Mouse (Mus musculus): ENCODE data around the gene Afap1l2. TPM values are rescaled to one million over a fixed set of nuclear protein-coding genes. Genes with fewer than 3 reads are reported as not detected.

Gene Afap1l2
- polyA plus RNA-seq, 1 experiment from 2014 or later = 8.2 TPM

- Histone ChIP-seq H3K4me1 (ENCODE audit: control insufficient read depth, insufficient read depth, low read length) (no peaks in the 10 kb centered on the region), H3K9me3 (ENCODE audit: control insufficient read depth, low read length) (no peaks in the 10 kb centered on the region), H3K9ac (replicated peaks; ENCODE audit: low read depth, low read length) (no peak overlapping the region), H3K4me2 (ENCODE audit: low read depth, low read length) (no peak overlapping the region), H3K36me3 (ENCODE audit: control insufficient read depth, insufficient read depth, low read length) (no peaks in the 10 kb centered on the region), H3K4me3 (ENCODE audit: low read depth, low read length) (no peak overlapping the region), H3K27ac (ENCODE audit: low read depth, low read length) (no peak overlapping the region), H3K27me3 (ENCODE audit: control insufficient read depth, insufficient read depth, low read length) (no peaks in the 10 kb centered on the region)
- ATAC-seq (ENCODE audit: low read depth) = no peak
- WGBS = 76% methylated on average over 4 of the region's 4 CpGs
These were observed 33.9 kb downstream of the Afap1l2 start for GRCm38 (mm10) chr19:56974159-56974558.

GRCm38 (mm10) chr19:56972768-56973167 lies 35.3 kb downstream of the Afap1l2 start:
- Histone ChIP-seq H3K27me3 (ENCODE audit: control insufficient read depth, insufficient read depth, low read length) (no peaks in the 10 kb centered on the region), H3K4me3 (ENCODE audit: low read depth, low read length) (no peak overlapping the region), H3K36me3 (ENCODE audit: control insufficient read depth, insufficient read depth, low read length) (no peaks in the 10 kb centered on the region), H3K4me1 (ENCODE audit: control insufficient read depth, insufficient read depth, low read length) (no peaks in the 10 kb centered on the region), H3K4me2 (ENCODE audit: low read depth, low read length) (no peak overlapping the region), H3K27ac (ENCODE audit: low read depth, low read length) (no peak overlapping the region), H3K9me3 (ENCODE audit: control insufficient read depth, low read length) (no peaks in the 10 kb centered on the region), H3K9ac (replicated peaks; ENCODE audit: low read depth, low read length) (no peak overlapping the region)
- ATAC-seq (ENCODE audit: low read depth) = no peak
- 86% methylated on average over 2 of the region's 2 CpGs for WGBS

DNA sequence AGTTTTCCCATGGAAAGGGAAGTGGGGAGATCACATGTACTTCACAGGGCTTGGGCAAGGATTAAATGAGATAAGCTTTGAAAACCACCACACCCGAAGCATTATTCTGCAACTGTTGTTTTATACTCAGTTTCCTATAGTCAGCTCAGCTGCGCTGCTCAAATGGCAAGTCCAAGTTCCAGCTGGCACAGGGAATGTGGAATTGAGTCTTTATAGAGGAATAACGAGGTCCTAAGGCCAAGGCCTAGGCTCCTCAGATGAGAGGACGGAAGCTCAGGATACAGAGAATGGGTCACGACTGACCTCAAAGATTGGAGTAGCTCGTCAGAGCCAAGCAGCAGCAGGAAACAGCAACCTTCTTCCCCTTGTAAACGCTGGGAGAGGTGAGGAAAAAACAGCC lies 36.7 kb downstream of the Afap1l2 start:
- WGBS = 86% methylated on average over 7 of the region's 7 CpGs
- Histone ChIP-seq H3K36me3 (ENCODE audit: control insufficient read depth, insufficient read depth, low read length) (no peaks in the 10 kb centered on the region), H3K9me3 (ENCODE audit: control insufficient read depth, low read length) (no peaks in the 10 kb centered on the region), H3K4me2 (ENCODE audit: low read depth, low read length) (no peak overlapping the region), H3K4me3 (ENCODE audit: low read depth, low read length) (no peak overlapping the region), H3K9ac (replicated peaks; ENCODE audit: low read depth, low read length) (no peak overlapping the region), H3K4me1 (ENCODE audit: control insufficient read depth, insufficient read depth, low read length) (no peaks in the 10 kb centered on the region), H3K27ac (ENCODE audit: low read depth, low read length) (no peak overlapping the region), H3K27me3 (ENCODE audit: control insufficient read depth, insufficient read depth, low read length) (no peaks in the 10 kb centered on the region)
- ATAC-seq (ENCODE audit: low read depth) = no peak

DNA sequence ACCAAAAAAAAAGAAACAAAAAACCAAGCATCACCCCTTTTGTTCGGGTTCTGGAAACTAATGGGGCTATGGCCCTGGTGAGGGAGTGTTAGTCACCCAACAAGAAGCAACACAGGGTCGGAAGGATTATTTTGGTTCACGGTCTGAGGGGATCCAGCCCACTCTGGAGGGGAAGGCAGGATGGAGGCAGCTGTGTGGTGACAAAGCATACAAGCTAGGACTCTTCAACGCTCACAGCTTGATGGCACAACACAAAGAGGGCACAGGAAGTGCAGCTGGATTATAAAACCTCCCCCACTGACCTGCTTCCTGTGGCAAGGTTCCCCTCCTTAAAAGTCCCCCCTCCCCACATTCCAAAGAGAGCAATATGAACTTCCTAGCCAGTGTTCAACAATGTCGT lies 44.2 kb downstream of the Afap1l2 start:
- no peak overlapping the region for H3K4me2 ChIP-seq (ENCODE audit: low read depth, low read length)
- no peak for ATAC-seq (ENCODE audit: low read depth)
- H3K9me3 ChIP-seq (ENCODE audit: control insufficient read depth, low read length) = no peaks in the 10 kb centered on the region
- no peak overlapping the region for H3K27ac ChIP-seq (ENCODE audit: low read depth, low read length)
- H3K9ac ChIP-seq (replicated peaks; ENCODE audit: low read depth, low read length) = no peak overlapping the region
- H3K4me1 ChIP-seq (ENCODE audit: control insufficient read depth, insufficient read depth, low read length) = no peaks in the 10 kb centered on the region
- no peak overlapping the region for H3K4me3 ChIP-seq (ENCODE audit: low read depth, low read length)
- no peaks in the 10 kb centered on the region for H3K27me3 ChIP-seq (ENCODE audit: control insufficient read depth, insufficient read depth, low read length)
- 57% methylated on average over 5 of the region's 5 CpGs for WGBS
- H3K36me3 ChIP-seq (ENCODE audit: control insufficient read depth, insufficient read depth, low read length) = no peaks in the 10 kb centered on the region

- 78% methylated on average over 3 of the region's 3 CpGs for whole genome bisulfite sequencing
- H3K4me3 ChIP-seq (ENCODE audit: low read depth, low read length) = no peak overlapping the region
- H3K9ac ChIP-seq (replicated peaks; ENCODE audit: low read depth, low read length) = no peak overlapping the region
- H3K9me3 ChIP-seq (ENCODE audit: control insufficient read depth, low read length) = no peaks in the 10 kb centered on the region
- H3K27me3 ChIP-seq (ENCODE audit: control insufficient read depth, insufficient read depth, low read length) = no peaks in the 10 kb centered on the region
- H3K36me3 ChIP-seq (ENCODE audit: control insufficient read depth, insufficient read depth, low read length) = no peaks in the 10 kb centered on the region
- H3K4me1 ChIP-seq (ENCODE audit: control insufficient read depth, insufficient read depth, low read length) = no peaks in the 10 kb centered on the region
- H3K4me2 ChIP-seq (ENCODE audit: low read depth, low read length) = no peak overlapping the region
- ATAC-seq (ENCODE audit: low read depth) = no peak
- H3K27ac ChIP-seq (ENCODE audit: low read depth, low read length) = no peak overlapping the region
These were observed 48.4 kb downstream of the Afap1l2 start for GRCm38 (mm10) chr19:56959601-56960000.

DNA sequence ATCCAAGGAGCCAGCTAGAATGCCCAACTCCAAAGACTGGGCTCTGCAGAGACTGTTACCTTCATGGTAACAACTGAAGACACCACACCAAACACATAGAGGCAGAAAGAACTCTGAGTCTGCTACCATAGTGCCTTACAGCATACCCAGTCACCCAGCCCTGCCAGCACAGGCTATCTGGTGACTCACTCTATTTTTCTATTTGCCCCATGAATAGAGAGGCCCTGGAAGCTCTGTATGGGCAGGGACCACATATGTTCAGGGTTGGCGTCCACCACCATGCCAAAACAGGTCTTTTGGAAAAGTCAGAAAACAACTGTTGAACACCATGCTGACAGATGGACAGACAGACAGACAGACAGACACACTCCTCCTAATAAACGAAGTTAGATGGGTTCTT lies 49.0 kb downstream of the Afap1l2 start:
- no peaks in the 10 kb centered on the region for H3K36me3 ChIP-seq (ENCODE audit: control insufficient read depth, insufficient read depth, low read length)
- H3K9ac ChIP-seq (replicated peaks; ENCODE audit: low read depth, low read length) = no peak overlapping the region
- no peaks in the 10 kb centered on the region for H3K9me3 ChIP-seq (ENCODE audit: control insufficient read depth, low read length)
- 83% methylated on average over 2 of the region's 2 CpGs for WGBS
- H3K4me1 ChIP-seq (ENCODE audit: control insufficient read depth, insufficient read depth, low read length) = no peaks in the 10 kb centered on the region
- no peak overlapping the region for H3K4me2 ChIP-seq (ENCODE audit: low read depth, low read length)
- no peaks in the 10 kb centered on the region for H3K27me3 ChIP-seq (ENCODE audit: control insufficient read depth, insufficient read depth, low read length)
- ATAC-seq (ENCODE audit: low read depth) = no peak
- H3K4me3 ChIP-seq (ENCODE audit: low read depth, low read length) = no peak overlapping the region
- H3K27ac ChIP-seq (ENCODE audit: low read depth, low read length) = no peak overlapping the region

- 69% methylated on average over 6 of the region's 6 CpGs for WGBS
- Histone ChIP-seq H3K4me2 (ENCODE audit: low read depth, low read length) (no peak overlapping the region), H3K36me3 (ENCODE audit: control insufficient read depth, insufficient read depth, low read length) (no peaks in the 10 kb centered on the region), H3K4me1 (ENCODE audit: control insufficient read depth, insufficient read depth, low read length) (no peaks in the 10 kb centered on the region), H3K27me3 (ENCODE audit: control insufficient read depth, insufficient read depth, low read length) (no peaks in the 10 kb centered on the region), H3K9ac (replicated peaks; ENCODE audit: low read depth, low read length) (no peak overlapping the region), H3K9me3 (ENCODE audit: control insufficient read depth, low read length) (no peaks in the 10 kb centered on the region), H3K27ac (ENCODE audit: low read depth, low read length) (no peak overlapping the region), H3K4me3 (ENCODE audit: low read depth, low read length) (no peak overlapping the region)
- no peak for ATAC-seq (ENCODE audit: low read depth)
These were observed 49.4 kb downstream of the Afap1l2 start for GRCm38 (mm10) chr19:56958582-56959021.

DNA sequence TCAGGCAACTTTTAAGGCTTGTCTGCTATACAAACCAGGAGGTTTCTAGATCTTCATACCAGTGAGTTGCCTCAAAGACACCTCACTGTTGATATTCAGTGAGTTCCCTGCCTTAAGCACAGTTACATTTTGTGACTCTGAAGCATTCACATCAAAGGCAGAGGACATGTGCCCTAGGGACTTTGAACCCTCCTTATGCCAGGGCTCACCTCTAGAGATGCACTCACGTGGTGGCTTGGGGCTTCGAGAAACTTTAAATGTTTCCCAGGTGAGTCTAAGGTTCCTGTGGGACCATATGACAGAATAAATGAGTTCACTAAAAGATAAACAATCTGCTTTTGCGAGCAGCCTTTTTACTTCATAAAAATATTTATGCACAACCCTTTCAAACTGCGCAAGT lies 50.0 kb downstream of the Afap1l2 start:
- WGBS = 82% methylated on average over 4 of the region's 4 CpGs
- Histone ChIP-seq H3K4me3 (ENCODE audit: low read depth, low read length) (no peak overlapping the region), H3K9ac (replicated peaks; ENCODE audit: low read depth, low read length) (no peak overlapping the region), H3K36me3 (ENCODE audit: control insufficient read depth, insufficient read depth, low read length) (no peaks in the 10 kb centered on the region), H3K27me3 (ENCODE audit: control insufficient read depth, insufficient read depth, low read length) (no peaks in the 10 kb centered on the region), H3K4me2 (ENCODE audit: low read depth, low read length) (no peak overlapping the region), H3K27ac (ENCODE audit: low read depth, low read length) (no peak overlapping the region), H3K4me1 (ENCODE audit: control insufficient read depth, insufficient read depth, low read length) (no peaks in the 10 kb centered on the region), H3K9me3 (ENCODE audit: control insufficient read depth, low read length) (no peaks in the 10 kb centered on the region)
- no peak for ATAC-seq (ENCODE audit: low read depth)

DNA sequence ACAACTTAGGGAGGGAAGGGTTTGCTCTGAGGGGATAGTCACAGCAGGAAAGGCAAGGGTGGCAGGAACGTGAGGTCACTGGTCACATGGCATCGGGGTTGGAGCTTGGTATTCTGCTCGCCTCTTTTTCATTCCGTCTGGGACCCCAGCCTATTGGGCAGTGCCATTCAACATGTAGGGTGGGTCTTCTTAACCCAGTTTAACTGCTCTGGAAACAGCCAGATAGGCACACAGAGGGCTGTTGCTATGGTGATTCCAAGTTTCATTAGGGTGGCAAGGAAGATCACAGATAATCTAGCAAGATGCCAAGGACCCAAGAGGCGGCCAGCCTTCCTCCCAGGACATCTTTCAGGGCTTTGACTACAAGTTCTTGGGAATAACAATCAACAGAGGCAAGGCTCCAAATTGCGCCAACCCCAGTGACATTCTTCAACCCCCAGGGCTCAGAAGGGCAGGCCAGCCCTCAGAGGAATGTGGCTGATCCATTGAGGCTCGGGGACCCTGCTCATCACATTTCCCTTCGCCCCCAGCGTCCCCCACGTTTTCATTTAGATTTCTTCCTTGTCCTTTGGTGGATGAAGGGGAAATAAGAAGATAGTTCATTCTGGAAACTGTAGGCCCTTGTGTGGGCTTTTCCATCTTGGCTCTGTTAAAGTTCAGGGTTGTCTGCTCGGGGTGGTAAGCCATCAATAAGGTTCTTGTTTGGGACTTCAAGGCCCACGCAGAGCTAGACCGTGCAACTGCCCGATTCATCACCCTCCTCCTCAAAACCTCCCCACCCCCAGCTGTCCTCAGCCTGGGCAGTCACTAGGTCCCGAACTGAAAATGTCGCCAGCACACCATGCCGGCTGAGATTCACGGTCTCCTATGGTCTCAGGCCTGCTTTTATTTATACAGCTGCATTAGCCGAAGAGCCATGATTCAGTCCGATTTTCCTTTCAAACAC lies 52.2 kb downstream of the Afap1l2 start:
- Histone ChIP-seq H3K9ac (replicated peaks; ENCODE audit: low read depth, low read length) (no peak overlapping the region), H3K27ac (ENCODE audit: low read depth, low read length) (no peak overlapping the region), H3K4me1 (ENCODE audit: control insufficient read depth, insufficient read depth, low read length) (no peaks in the 10 kb centered on the region), H3K4me2 (ENCODE audit: low read depth, low read length) (no peak overlapping the region), H3K27me3 (ENCODE audit: control insufficient read depth, insufficient read depth, low read length) (no peaks in the 10 kb centered on the region), H3K36me3 (ENCODE audit: control insufficient read depth, insufficient read depth, low read length) (no peaks in the 10 kb centered on the region), H3K9me3 (ENCODE audit: control insufficient read depth, low read length) (no peaks in the 10 kb centered on the region), H3K4me3 (ENCODE audit: low read depth, low read length) (no peak overlapping the region)
- WGBS = 69% methylated on average over 20 of the region's 20 CpGs
- ATAC-seq (ENCODE audit: low read depth) = no peak

All from neural tube, embryonic 14.5 days (tissue).